Mouse (Mus musculus) bone marrow, adult 2 months (tissue): ENCODE measurements around the gene Dhcr24. TPM values are rescaled to one million over a fixed set of nuclear protein-coding genes. Genes with fewer than 3 reads are reported as not detected.

Experiments used
- H3K27ac ChIP-seq: fragments of 200-500 bp; 2 replicates; pipeline ENCODE4 v1.5.1; 2012; ENCODE audit warnings: low read depth, mild to moderate bottlenecking, control low read depth, inconsistent platforms, low read length; ENCODE audit not compliant: control insufficient read depth, poor library complexity, insufficient read depth
- H3K4me1 ChIP-seq: fragments of 200-500 bp; 2 replicates; pipeline ENCODE4 v1.6.1; 2011; ENCODE audit warnings: low read length; ENCODE audit not compliant: control insufficient read depth, insufficient read depth
- H3K4me3 ChIP-seq: fragments of 200-500 bp; replicated peaks from 2 replicates; pipeline ENCODE3; 2011; ENCODE audit warnings: mild to moderate bottlenecking, low read depth, low read length, control low read depth; ENCODE audit not compliant: control insufficient read depth
- CTCF ChIP-seq: fragments of 200-500 bp; IDR thresholded peaks from 2 replicates; pipeline ENCODE4 v1.5.1; 2011; ENCODE audit warnings: low read length, control low read depth; ENCODE audit not compliant: control insufficient read depth, insufficient read depth
- POLR2A ChIP-seq: fragments of 200-500 bp; IDR thresholded peaks from 2 replicates; pipeline ENCODE4 v1.6.1; 2011; ENCODE audit warnings: low read depth, mild to moderate bottlenecking, control low read depth, low read length, borderline replicate concordance; ENCODE audit not compliant: control insufficient read depth
- WGBS: fragments of 180-500 bp; shearing (Covaris S2); methylation state at CpG from one replicate; pipeline ENCODE4 v1.1.7; 2018; 5-methylcytosine and 5-hydroxymethylcytosine counted together
- polyA plus RNA-seq: library from polyadenylated mRNA; stranded (reverse); fragments of >200 nt; gene quantifications from 2 replicates; pipeline ENCODE4 v1.2.4, GENCODE M21; 2011; ENCODE audit warnings: low replicate concordance; ENCODE audit not compliant: missing spikeins, insufficient read depth, insufficient read length

The Dhcr24 gene
- polyA plus RNA-seq, 1 experiment = 23.8 TPM

DNA sequence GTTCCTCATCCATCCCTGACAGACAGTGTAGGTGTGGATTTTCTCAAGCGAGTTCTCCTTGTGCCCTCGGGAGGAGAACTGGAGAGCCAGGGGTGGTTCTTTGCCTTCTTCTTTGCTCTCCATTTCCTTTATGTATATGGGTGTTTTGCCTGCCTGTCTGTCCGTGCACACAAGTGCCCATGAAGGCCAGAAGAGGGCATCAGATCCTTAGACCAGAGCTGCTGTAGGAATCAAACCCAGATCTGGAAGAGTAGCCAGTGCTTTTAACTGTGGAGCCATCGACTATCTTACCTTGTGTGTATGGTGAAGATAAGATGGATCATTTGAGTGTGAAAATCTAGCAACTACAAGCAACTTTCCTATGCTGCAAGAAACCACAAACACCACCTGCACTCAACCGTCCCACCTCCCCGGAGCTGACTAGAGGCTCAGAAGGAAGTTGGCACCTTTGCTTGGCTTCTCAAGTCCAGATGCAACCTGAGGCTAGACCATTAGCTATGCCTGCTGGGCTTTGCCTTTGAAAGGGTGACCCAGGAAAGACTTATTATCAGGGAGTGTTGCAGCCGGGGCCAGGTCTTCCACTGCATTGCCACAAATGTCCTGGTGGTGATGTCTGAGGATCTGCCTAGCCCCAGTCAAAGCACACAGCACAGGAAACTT is 27.3 kb upstream of the Dhcr24 start:
- whole genome bisulfite sequencing = 13% methylated on average over 7 of the region's 7 CpGs
- Histone ChIP-seq H3K4me1 (no peaks in the 10 kb centered on the region; the same call in 1 of the 2 replicates), H3K27ac (no peak overlapping the region), H3K4me3 (no peak overlapping the region)
- TF ChIP-seq CTCF (no peak), POLR2A (no peak)

DNA sequence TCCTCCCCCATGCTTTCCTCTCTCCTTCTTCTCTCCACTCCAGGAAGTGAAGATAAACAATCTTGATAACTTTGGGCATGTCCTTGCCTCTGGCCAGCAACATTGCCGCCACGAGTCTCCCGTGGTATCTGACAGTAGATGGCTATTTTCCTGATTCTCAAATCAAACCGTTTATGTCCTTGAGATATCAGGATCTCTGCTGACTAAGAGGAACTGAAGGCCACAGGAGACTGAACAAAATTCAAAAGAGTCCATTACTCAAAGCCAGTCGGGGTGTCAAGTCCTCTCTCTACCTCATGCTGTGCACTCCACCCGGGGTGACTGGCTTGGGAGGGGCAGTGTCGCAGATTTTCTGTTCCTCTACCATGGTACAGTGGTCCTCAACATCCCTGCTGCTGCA is 26.6 kb upstream of the Dhcr24 start:
- Histone ChIP-seq H3K27ac (no peak overlapping the region), H3K4me1 (no peaks in the 10 kb centered on the region; the same call in 1 of the 2 replicates), H3K4me3 (no peak overlapping the region)
- no peak for TF ChIP-seq POLR2A
- TF ChIP-seq CTCF = no peak
- WGBS = 35% methylated on average over 7 of the region's 7 CpGs

DNA sequence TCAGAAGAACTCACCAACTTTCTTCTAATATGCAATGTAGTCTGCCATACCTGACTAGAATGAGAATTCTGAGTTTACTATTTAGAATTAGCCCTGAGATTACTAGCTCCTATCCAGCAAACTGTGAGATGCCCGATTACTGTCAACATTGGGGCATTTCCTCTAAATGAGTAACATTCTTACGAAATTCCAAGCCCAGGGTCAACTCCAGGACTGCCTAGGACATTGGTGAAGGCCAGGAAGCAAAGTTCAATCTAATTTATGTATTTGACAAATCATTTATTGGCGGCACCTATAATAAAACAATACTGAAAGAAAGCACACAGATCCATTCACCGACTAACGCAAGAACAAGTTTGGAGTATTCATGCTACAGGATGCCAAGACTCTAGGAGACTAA is 21.1 kb upstream of the Dhcr24 start:
- Histone ChIP-seq H3K4me1 (no peaks in the 10 kb centered on the region), H3K4me3 (no peak overlapping the region), H3K27ac (no peak overlapping the region)
- 83% methylated on average over 5 of the region's 5 CpGs for WGBS
- TF ChIP-seq POLR2A = no peak
- no peak for TF ChIP-seq CTCF

DNA sequence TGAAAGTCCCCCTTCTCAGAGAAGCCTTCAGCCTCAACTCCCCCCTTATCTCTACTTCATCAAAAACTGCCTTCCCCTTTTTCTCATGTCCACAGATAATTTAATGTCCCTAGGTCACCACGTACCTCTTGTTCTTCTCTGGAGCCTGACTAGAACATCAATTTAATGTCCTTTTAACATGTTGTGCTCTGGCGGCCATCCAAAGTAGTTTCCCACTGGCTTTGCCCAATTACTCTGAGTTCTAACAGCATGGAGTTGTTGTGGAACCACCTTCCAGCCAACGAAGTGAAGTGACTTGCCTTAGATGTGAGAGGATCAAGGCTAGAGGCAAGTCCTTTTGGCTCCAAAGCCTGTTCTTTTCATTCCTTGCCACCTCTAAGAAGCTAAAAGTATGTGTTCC is 19.3 kb upstream of the Dhcr24 start:
- WGBS = 33% methylated on average over 3 of the region's 3 CpGs

DNA sequence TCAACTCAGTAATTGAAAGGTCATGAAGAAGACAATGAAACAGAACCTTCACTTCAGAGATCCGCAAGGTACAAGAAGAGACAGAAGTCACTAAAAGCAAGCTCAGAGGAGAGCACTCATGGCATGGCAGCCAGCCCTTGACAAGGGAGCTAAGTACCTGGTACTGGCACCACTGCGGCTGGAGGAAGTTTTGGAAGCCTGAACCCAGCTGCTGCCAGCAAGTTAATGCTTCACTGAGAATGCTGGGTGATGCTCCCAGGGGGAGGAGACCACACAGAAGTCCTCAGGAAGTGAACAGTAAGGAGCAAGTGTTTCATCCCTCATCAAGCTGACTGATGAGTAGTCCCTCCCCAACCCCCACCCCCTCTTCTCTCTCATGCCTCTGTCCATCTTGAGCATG is 18.6 kb upstream of the Dhcr24 start:
- Histone ChIP-seq H3K4me1 (no peaks in the 10 kb centered on the region), H3K27ac (no peak overlapping the region), H3K4me3 (no peak overlapping the region)
- no peak for TF ChIP-seq POLR2A
- TF ChIP-seq CTCF = no peak
- 75% methylated on average over 2 of the region's 2 CpGs for WGBS

More for the DNA sequence above, 19.3 kb upstream of the Dhcr24 start:
- no peaks in the 10 kb centered on the region for H3K4me1 ChIP-seq
- no peak overlapping the region for H3K4me3 ChIP-seq
- H3K27ac ChIP-seq = no peak overlapping the region
- no peak for TF ChIP-seq POLR2A
- no peak for TF ChIP-seq CTCF

DNA sequence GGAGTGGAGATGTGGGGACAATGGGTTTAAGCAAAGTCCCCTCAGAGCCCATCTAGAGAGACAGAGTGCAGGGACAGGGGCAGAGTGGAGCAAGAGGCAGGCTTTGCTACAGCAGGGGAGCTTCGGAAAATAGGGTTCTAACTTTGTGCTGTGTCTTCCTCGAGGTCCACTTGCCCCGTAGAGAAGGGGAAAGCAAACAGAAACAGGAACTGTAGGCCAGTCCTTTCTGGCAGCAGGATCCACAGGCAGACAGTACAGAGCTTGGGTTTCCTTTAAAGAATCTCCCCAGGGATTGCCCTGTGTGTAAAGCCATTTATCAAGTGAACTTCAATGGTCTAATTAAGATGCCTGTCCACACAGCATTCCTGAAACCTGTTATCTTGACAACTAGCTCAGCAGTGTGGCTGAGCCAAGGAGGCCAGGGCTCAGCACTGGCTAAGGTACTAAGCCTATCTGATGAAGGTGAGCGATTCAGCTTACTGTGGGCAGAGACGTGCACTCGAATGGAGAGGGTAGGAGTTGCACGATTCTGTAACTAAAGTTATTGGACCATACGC is 14.9 kb upstream of the Dhcr24 start:
- no peak overlapping the region for H3K4me3 ChIP-seq
- no peak overlapping the region for H3K27ac ChIP-seq
- WGBS = 52% methylated on average over 8 of the region's 8 CpGs
- no peaks in the 10 kb centered on the region for H3K4me1 ChIP-seq
- no peak for TF ChIP-seq POLR2A
- TF ChIP-seq CTCF = no peak

DNA sequence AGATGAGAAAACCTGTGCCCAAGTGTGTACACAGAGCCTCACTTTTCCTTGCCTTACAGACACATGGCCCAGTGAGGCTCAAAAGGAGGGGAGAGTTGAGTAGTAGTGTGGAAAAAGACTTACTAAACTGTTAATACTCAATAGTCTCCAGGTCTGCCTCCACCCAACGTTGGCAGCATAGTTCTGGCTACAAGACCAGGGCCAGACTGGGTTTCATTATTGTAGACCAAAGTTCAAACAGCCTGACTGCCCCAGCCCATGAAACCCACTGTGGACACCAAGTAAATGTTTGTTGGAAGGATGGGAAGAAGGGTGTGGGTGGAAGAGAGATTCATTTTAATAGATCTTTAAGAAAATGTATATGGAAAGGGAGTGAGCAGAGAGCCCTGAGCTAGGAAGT is 13.9 kb upstream of the Dhcr24 start:
- TF ChIP-seq POLR2A (no peak), CTCF (no peak)
- no peaks in the 10 kb centered on the region for H3K4me1 ChIP-seq
- WGBS = 75% methylated on average over 1 of the region's 1 CpGs
- no peak overlapping the region for H3K4me3 ChIP-seq
- H3K27ac ChIP-seq = no peak overlapping the region

DNA sequence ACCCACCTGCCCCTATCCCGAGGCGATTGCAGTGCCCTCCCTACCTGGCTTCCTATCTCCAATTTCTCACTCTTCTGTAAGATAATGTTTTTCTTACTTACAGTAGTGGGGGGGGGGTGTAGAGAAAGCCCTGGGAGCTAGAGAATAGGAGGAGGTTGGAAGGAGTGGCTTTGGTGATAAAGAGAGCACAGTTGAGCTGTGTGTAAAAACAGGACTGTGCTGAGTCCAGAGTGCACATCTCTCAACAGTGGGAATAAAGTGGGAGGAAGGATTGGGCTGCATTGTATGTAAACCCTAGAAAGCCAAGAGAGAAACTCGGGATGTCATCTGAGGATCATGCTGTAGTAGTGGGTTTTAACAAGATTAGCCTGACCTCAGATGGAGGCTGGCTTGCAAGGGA is 12.7 kb upstream of the Dhcr24 start:
- no peak overlapping the region for H3K4me3 ChIP-seq
- no peak for TF ChIP-seq CTCF
- no peak for TF ChIP-seq POLR2A
- no peak overlapping the region for H3K27ac ChIP-seq
- H3K4me1 ChIP-seq = no peaks in the 10 kb centered on the region
- WGBS = 74% methylated on average over 3 of the region's 3 CpGs

DNA sequence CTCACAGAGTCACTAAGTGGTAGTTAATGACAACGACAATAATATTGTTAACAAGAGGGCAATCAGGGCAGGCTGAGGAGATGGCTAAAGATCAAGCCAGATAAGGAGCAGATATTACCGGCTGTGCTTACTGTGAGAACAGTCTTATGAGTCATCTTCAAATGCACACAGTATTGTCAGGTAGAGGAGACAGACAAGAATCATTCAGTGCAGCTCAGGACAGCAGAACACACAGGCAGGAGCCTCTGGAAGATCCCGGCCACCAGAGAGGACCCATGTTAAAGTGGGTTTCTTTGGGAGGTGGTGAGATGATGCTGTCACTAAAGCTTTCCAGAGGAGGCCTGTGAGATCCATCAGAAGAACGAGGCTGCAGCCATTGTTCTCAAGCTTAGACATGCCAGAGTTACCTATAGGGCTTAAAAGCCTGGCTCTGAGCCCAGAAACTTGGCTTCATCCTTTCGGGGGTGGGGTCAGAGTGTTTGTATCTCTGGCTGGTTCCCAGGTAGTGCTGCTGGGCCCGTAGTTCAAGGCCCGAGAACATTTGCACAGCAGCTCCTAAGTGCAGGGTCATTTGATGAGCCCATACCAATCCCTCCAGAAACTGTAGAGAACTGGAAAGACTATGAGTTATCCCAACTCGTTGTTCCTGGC is 10.2 kb upstream of the Dhcr24 start:
- 67% methylated on average over 8 of the region's 8 CpGs for WGBS

More for the DNA sequence above, 10.2 kb upstream of the Dhcr24 start:
- Histone ChIP-seq H3K4me3 (no peak overlapping the region), H3K27ac (no peak overlapping the region), H3K4me1 (no peaks in the 10 kb centered on the region)
- TF ChIP-seq POLR2A (no peak), CTCF (no peak)
